Mouse (Mus musculus) embryonic facial prominence, embryonic 10.5 days (tissue): Measurements from ENCODE around the gene Uvrag. TPM values are rescaled to one million over a fixed set of nuclear protein-coding genes. Genes with fewer than 3 reads are reported as not detected.
A peak's percentile ranks its signal among the peaks of the same experiment; 100 is the strongest.

Source experiments
- DNase-seq: peaks from one replicate; pipeline ENCODE4 v3.0.0-alpha.2; 2017; ENCODE audit warnings: low spot score
- H3K27ac ChIP-seq: fragments of 300-500 bp; sonication (generic); replicated peaks from 2 replicates; pipeline ENCODE4 v1.5.1; 2016; ENCODE audit warnings: mild to moderate bottlenecking
- H3K27me3 ChIP-seq: fragments of 300-500 bp; sonication (generic); replicated peaks from 2 replicates; pipeline ENCODE4 v1.6.1; 2016; ENCODE audit warnings: low read depth, mild to moderate bottlenecking; ENCODE audit not compliant: poor library complexity, severe bottlenecking
- H3K36me3 ChIP-seq: fragments of 300-500 bp; sonication (generic); replicated peaks from 2 replicates; pipeline ENCODE4 v1.6.1; 2016; ENCODE audit warnings: mild to moderate bottlenecking, moderate library complexity
- H3K4me1 ChIP-seq: fragments of 300-500 bp; sonication (generic); 2 replicates; pipeline ENCODE4 v1.6.1; 2016
- H3K4me3 ChIP-seq: fragments of 300-500 bp; sonication (generic); 2 replicates; pipeline ENCODE4 v1.5.1; 2016; ENCODE audit warnings: mild to moderate bottlenecking, moderate library complexity
- H3K9me3 ChIP-seq: fragments of 300-500 bp; sonication (generic); 2 replicates; pipeline ENCODE4 v1.6.1; 2016; ENCODE audit warnings: mild to moderate bottlenecking
- WGBS: fragments of 180-500 bp; shearing (Covaris S2); methylation state at CpG from one replicate; pipeline ENCODE4 v1.1.7; 2016; 5-methylcytosine and 5-hydroxymethylcytosine counted together
- polyA plus RNA-seq: library from polyadenylated mRNA; unstranded; fragments of >200 nt; fragmentation: Nextera tagmentation; extraction: Ambion mirVana; gene quantifications from 2 replicates; pipeline ENCODE4 v1.2.1, GENCODE M21; 2016

Uvrag gene
- polyA plus RNA-seq, 1 experiment from 2014 or later = 11.0 TPM

- Histone ChIP-seq H3K4me1 (peaks cover 22% of the 10 kb centered on the region), H3K4me3 (no peak overlapping the region), H3K9me3 (no peaks in the 10 kb centered on the region), H3K27me3 (no peaks in the 10 kb centered on the region), H3K36me3 (no peaks in the 10 kb centered on the region), H3K27ac (no peak overlapping the region)
- no peak for DNase-seq
- 93% methylated on average over 5 of the region's 5 CpGs for WGBS
These were observed 197.3 kb downstream of the Uvrag start for GRCm38 (mm10) chr7:98943687-98944086.

GRCm38 (mm10) chr7:98942746-98943145 is 198.2 kb downstream of the Uvrag start:
- H3K4me3 ChIP-seq = no peak overlapping the region
- H3K4me1 ChIP-seq = peaks cover 20% of the 10 kb centered on the region
- H3K36me3 ChIP-seq = no peaks in the 10 kb centered on the region
- no peak overlapping the region for H3K27ac ChIP-seq
- no peaks in the 10 kb centered on the region for H3K27me3 ChIP-seq
- H3K9me3 ChIP-seq = no peaks in the 10 kb centered on the region
- DNase-seq = no peak
- WGBS = 79% methylated on average over 6 of the region's 6 CpGs

GRCm38 (mm10) chr7:98939194-98939593 is 201.7 kb downstream of the Uvrag start:
- WGBS = 95% methylated on average over 6 of the region's 6 CpGs

GRCm38 (mm10) chr7:98938621-98939020 is 202.3 kb downstream of the Uvrag start:
- no peak for DNase-seq
- H3K4me3 ChIP-seq = no peak overlapping the region
- WGBS = 90% methylated on average over 7 of the region's 7 CpGs
- H3K4me1 ChIP-seq = peaks cover 16% of the 10 kb centered on the region
- H3K27ac ChIP-seq = no peak overlapping the region
- H3K36me3 ChIP-seq = no peaks in the 10 kb centered on the region
- no peaks in the 10 kb centered on the region for H3K27me3 ChIP-seq
- no peaks in the 10 kb centered on the region for H3K9me3 ChIP-seq

More at GRCm38 (mm10) chr7:98939194-98939593, 201.7 kb downstream of the Uvrag start:
- no peaks in the 10 kb centered on the region for H3K9me3 ChIP-seq
- no peak for DNase-seq
- no peaks in the 10 kb centered on the region for H3K27me3 ChIP-seq
- H3K36me3 ChIP-seq = no peaks in the 10 kb centered on the region
- peaks cover 17% of the 10 kb centered on the region for H3K4me1 ChIP-seq
- no peak overlapping the region for H3K4me3 ChIP-seq
- H3K27ac ChIP-seq = no peak overlapping the region

GRCm38 (mm10) chr7:98937079-98937813 is 203.7 kb downstream of the Uvrag start:
- H3K4me3 ChIP-seq = no peak overlapping the region
- H3K27ac ChIP-seq = 0 out of 2 replicates have a peak overlapping the region, but pooled peaks have one; percentile 32
- WGBS = 80% methylated on average over 20 of the region's 20 CpGs
- no peaks in the 10 kb centered on the region for H3K27me3 ChIP-seq
- no peaks in the 10 kb centered on the region for H3K36me3 ChIP-seq
- no peak for DNase-seq
- H3K9me3 ChIP-seq = no peaks in the 10 kb centered on the region
- peaks cover 20% of the 10 kb centered on the region for H3K4me1 ChIP-seq

GRCm38 (mm10) chr7:98935757-98936156 is 205.2 kb downstream of the Uvrag start:
- H3K9me3 ChIP-seq = no peaks in the 10 kb centered on the region
- no peak for DNase-seq
- 84% methylated on average over 6 of the region's 6 CpGs for WGBS
- H3K36me3 ChIP-seq = no peaks in the 10 kb centered on the region
- 0 out of 2 replicates have a peak overlapping the region, but pooled peaks have one; percentile 35 for H3K27ac ChIP-seq
- H3K27me3 ChIP-seq = no peaks in the 10 kb centered on the region
- H3K4me3 ChIP-seq = no peak overlapping the region
- H3K4me1 ChIP-seq = peaks cover 23% of the 10 kb centered on the region

GRCm38 (mm10) chr7:98935193-98935592 is 205.7 kb downstream of the Uvrag start:
- DNase-seq = no peak

GRCm38 (mm10) chr7:98928336-98929025 is 212.5 kb downstream of the Uvrag start:
- Histone ChIP-seq H3K36me3 (no peaks in the 10 kb centered on the region), H3K27ac (no peak overlapping the region), H3K27me3 (no peaks in the 10 kb centered on the region), H3K9me3 (no peaks in the 10 kb centered on the region), H3K4me1 (peaks cover 66% of the 10 kb centered on the region), H3K4me3 (no peak overlapping the region)
- WGBS = 70% methylated on average over 7 of the region's 7 CpGs
- no peak for DNase-seq

More at GRCm38 (mm10) chr7:98935193-98935592, 205.7 kb downstream of the Uvrag start:
- 82% methylated on average over 10 of the region's 10 CpGs for WGBS
- no peak overlapping the region for H3K4me3 ChIP-seq
- H3K27ac ChIP-seq = no peak overlapping the region
- no peaks in the 10 kb centered on the region for H3K27me3 ChIP-seq
- H3K36me3 ChIP-seq = no peaks in the 10 kb centered on the region
- H3K4me1 ChIP-seq = peaks cover 25% of the 10 kb centered on the region
- no peaks in the 10 kb centered on the region for H3K9me3 ChIP-seq

GRCm38 (mm10) chr7:98926906-98927528 is 213.9 kb downstream of the Uvrag start:
- H3K9me3 ChIP-seq = no peaks in the 10 kb centered on the region
- H3K4me3 ChIP-seq = no peak overlapping the region
- DNase-seq = no peak
- WGBS = 73% methylated on average over 10 of the region's 10 CpGs
- peaks cover 58% of the 10 kb centered on the region for H3K4me1 ChIP-seq
- H3K27ac ChIP-seq = peak overlapping the region; percentile 44; the same call in 1 of the 2 replicates
- H3K27me3 ChIP-seq = no peaks in the 10 kb centered on the region
- H3K36me3 ChIP-seq = no peaks in the 10 kb centered on the region

- Histone ChIP-seq H3K4me1 (peaks cover 48% of the 10 kb centered on the region), H3K27me3 (no peaks in the 10 kb centered on the region), H3K36me3 (no peaks in the 10 kb centered on the region), H3K4me3 (no peak overlapping the region), H3K9me3 (no peaks in the 10 kb centered on the region), H3K27ac (peak overlapping the region; percentile 48)
- DNase-seq = no peak
- WGBS = 58% methylated on average over 18 of the region's 18 CpGs
These were observed 216.5 kb downstream of the Uvrag start for GRCm38 (mm10) chr7:98924380-98924869.

- no peak for DNase-seq
- Histone ChIP-seq H3K27ac (no peak overlapping the region), H3K36me3 (no peaks in the 10 kb centered on the region), H3K4me3 (no peak overlapping the region), H3K4me1 (peaks cover 35% of the 10 kb centered on the region), H3K27me3 (no peaks in the 10 kb centered on the region), H3K9me3 (no peaks in the 10 kb centered on the region)
- 91% methylated on average over 5 of the region's 5 CpGs for whole genome bisulfite sequencing
These were observed 218.0 kb downstream of the Uvrag start for GRCm38 (mm10) chr7:98922984-98923383.

GRCm38 (mm10) chr7:98917407-98917806 is 223.5 kb downstream of the Uvrag start:
- H3K9me3 ChIP-seq = no peaks in the 10 kb centered on the region
- no peak for DNase-seq
- no peaks in the 10 kb centered on the region for H3K27me3 ChIP-seq
- peaks cover 12% of the 10 kb centered on the region; the same call in 1 of the 2 replicates for H3K4me1 ChIP-seq
- H3K27ac ChIP-seq = no peak overlapping the region
- no peaks in the 10 kb centered on the region for H3K36me3 ChIP-seq
- H3K4me3 ChIP-seq = no peak overlapping the region
- WGBS = 94% methylated on average over 5 of the region's 5 CpGs
